Mouse (Mus musculus): ENCODE results near the gene Ssb. TPM values are rescaled to one million over a fixed set of nuclear protein-coding genes. Genes with fewer than 3 reads are reported as not detected.

Ssb gene
- polyA plus RNA-seq, 1 experiment from 2014 or later: 508 TPM

Other genes starting within 250 kb of the Ssb start
- 19.9 and 21.4 TPM in 2 replicates for gene Bbs5, start 214.4 kb upstream of the Ssb start, polyA plus RNA-seq (2014; fragmentation: Nextera tagmentation; extraction: Ambion mirVana)
- 1.5 and 1.6 TPM in 2 replicates for gene Klhl41, start 191.4 kb upstream of the Ssb start, polyA plus RNA-seq (2014; fragmentation: Nextera tagmentation; extraction: Ambion mirVana)
- 17.4 and 18.7 TPM in 2 replicates for gene Fastkd1, start 148.0 kb upstream of the Ssb start, polyA plus RNA-seq (2014; fragmentation: Nextera tagmentation; extraction: Ambion mirVana)
- 141 and 178 TPM in 2 replicates for gene Ppig, start 139.0 kb upstream of the Ssb start, polyA plus RNA-seq (2014; fragmentation: Nextera tagmentation; extraction: Ambion mirVana)
- gene Ccdc173, start 72.0 kb upstream of the Ssb start, polyA plus RNA-seq (2014; fragmentation: Nextera tagmentation; extraction: Ambion mirVana): 1.6 and 2.5 TPM in 2 replicates
- gene Phospho2, start 71.9 kb upstream of the Ssb start, polyA plus RNA-seq (2014; fragmentation: Nextera tagmentation; extraction: Ambion mirVana): 36.1 and 37.5 TPM in 2 replicates
- gene Klhl23, start 39.6 kb upstream of the Ssb start, polyA plus RNA-seq (2014; fragmentation: Nextera tagmentation; extraction: Ambion mirVana): 30.8 and 32.3 TPM in 2 replicates
- 31.5 and 36.9 TPM in 2 replicates for gene Mettl5, start 24.1 kb downstream of the Ssb start, polyA plus RNA-seq (2014; fragmentation: Nextera tagmentation; extraction: Ambion mirVana)
- 15.9 and 18.1 TPM in 2 replicates for gene Ubr3, start 35.7 kb downstream of the Ssb start, polyA plus RNA-seq (2014; fragmentation: Nextera tagmentation; extraction: Ambion mirVana)
- gene Myo3b, start 177.6 kb downstream of the Ssb start, polyA plus RNA-seq (2014; fragmentation: Nextera tagmentation; extraction: Ambion mirVana): 0.06 and 0.07 TPM in 2 replicates

Data from embryonic facial prominence, embryonic 11.5 days (tissue).